Mouse (Mus musculus) embryonic fibroblast, embryonic 13.5 days (primary cell): ENCODE measurements around the gene A630001G21Rik.

Experiments used
- CTCF ChIP-seq: IDR thresholded peaks from 2 replicates; pipeline ENCODE4 v1.5.1; 2011; ENCODE audit warnings: mild to moderate bottlenecking, control low read depth, low read length, moderate library complexity, borderline replicate concordance; ENCODE audit not compliant: insufficient read depth
- POLR2A ChIP-seq: IDR thresholded peaks from 2 replicates; pipeline ENCODE4 v1.6.1; 2011; ENCODE audit warnings: low read depth, mild to moderate bottlenecking, control low read depth, low read length, moderate library complexity

DNA sequence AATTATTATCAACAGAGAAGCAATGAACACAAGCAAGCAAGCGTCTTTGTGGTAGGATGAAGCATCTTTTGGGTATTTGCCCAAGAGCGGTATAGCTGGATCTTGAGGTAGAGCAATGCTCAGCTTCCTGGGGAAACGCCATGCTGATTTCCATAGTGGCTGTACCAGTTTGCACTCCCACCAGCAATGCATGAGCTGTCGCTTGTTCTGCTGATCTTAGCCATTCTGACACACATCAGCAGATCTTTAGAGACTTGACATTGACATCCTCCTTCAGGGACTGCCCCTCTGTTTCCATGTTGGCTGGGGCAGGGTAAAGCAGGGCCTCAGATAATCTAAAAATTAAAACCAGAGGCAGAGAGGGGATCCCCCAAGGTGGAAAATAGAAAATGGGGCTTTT is 16.8 kb downstream of the A630001G21Rik start:
- TF ChIP-seq CTCF (no peak), POLR2A (no peak)
